Mouse (Mus musculus): ENCODE measurements around the gene Zfp655. TPM values are rescaled to one million over a fixed set of nuclear protein-coding genes. Genes with fewer than 3 reads are reported as not detected.
"Not testable (repeated sequence)": the region's sequence is repeated elsewhere in the genome, so short reads cannot be mapped to it uniquely, and the experiment has no call there.

Zfp655 gene
- polyA plus RNA-seq, 1 experiment from 2014 or later: 37.2 TPM

GRCm38 (mm10) chr5:145202446-145202845 lies 29.1 kb upstream of the Zfp655 start:
- no peak overlapping the region for H3K4me2 ChIP-seq (ENCODE audit: low read depth, low read length, severe bottlenecking)
- no peak overlapping the region for H3K4me3 ChIP-seq (ENCODE audit: low read depth, low read length)
- no peaks in the 10 kb centered on the region for H3K27me3 ChIP-seq (ENCODE audit: control insufficient read depth, insufficient read depth, low read length)
- DNase-seq (ENCODE audit: low spot score) (no peak), ATAC-seq (replicated peaks; ENCODE audit: low FRiP score) (no peak)
- no peaks in the 10 kb centered on the region for H3K36me3 ChIP-seq (ENCODE audit: control insufficient read depth, insufficient read depth, low read length)
- H3K4me1 ChIP-seq (replicated peaks; ENCODE audit: control insufficient read depth, insufficient read depth, low read length): peaks cover 8% of the 10 kb centered on the region
- WGBS: 49% methylated on average over 3 of the region's 3 CpGs
- no peak overlapping the region for H3K27ac ChIP-seq (ENCODE audit: low read depth, low read length)
- H3K9ac ChIP-seq (ENCODE audit: low read length): no peak overlapping the region
- H3K9me3 ChIP-seq (ENCODE audit: control insufficient read depth, low read length): no peaks in the 10 kb centered on the region

- Histone ChIP-seq H3K27me3 (ENCODE audit: control insufficient read depth, insufficient read depth, low read length) (no peaks in the 10 kb centered on the region), H3K4me2 (ENCODE audit: low read depth, low read length, severe bottlenecking) (peak within 1 kb of the TSS; percentile 60), H3K36me3 (ENCODE audit: control insufficient read depth, insufficient read depth, low read length) (no peaks in the 10 kb centered on the region; the same call in 1 of the 2 replicates), H3K4me3 (ENCODE audit: low read depth, low read length) (peak within 1 kb of the TSS; percentile 52), H3K4me1 (replicated peaks; ENCODE audit: control insufficient read depth, insufficient read depth, low read length) (peaks cover 8% of the 10 kb centered on the region), H3K27ac (ENCODE audit: low read depth, low read length) (peak within 1 kb of the TSS; percentile 77), H3K9me3 (ENCODE audit: control insufficient read depth, low read length) (no peaks in the 10 kb centered on the region), H3K9ac (ENCODE audit: low read length) (peak within 1 kb of the TSS; percentile 70)
- peak; percentile 97 for ATAC-seq (replicated peaks; ENCODE audit: low FRiP score)
- DNase-seq (ENCODE audit: low spot score): peak; percentile 98
- under 1% methylated on average over 22 of the region's 22 CpGs for WGBS
Observed at GRCm38 (mm10) chr5:145203936-145204691, 27.4 kb upstream of the Zfp655 start, which contains the start of gene Zkscan5. Zkscan5 (plus strand) TSS chr5:145204562.

GRCm38 (mm10) chr5:145205041-145205440 lies 26.5 kb upstream of the Zfp655 start:
- peak overlapping the region; percentile 60 for H3K4me2 ChIP-seq (ENCODE audit: low read depth, low read length, severe bottlenecking)
- no peak overlapping the region for H3K27ac ChIP-seq (ENCODE audit: low read depth, low read length)
- no peaks in the 10 kb centered on the region; the same call in 1 of the 2 replicates for H3K36me3 ChIP-seq (ENCODE audit: control insufficient read depth, insufficient read depth, low read length)
- H3K4me1 ChIP-seq (replicated peaks; ENCODE audit: control insufficient read depth, insufficient read depth, low read length): peaks cover 8% of the 10 kb centered on the region
- WGBS: 23% methylated on average over 9 of the region's 9 CpGs
- H3K4me3 ChIP-seq (ENCODE audit: low read depth, low read length): peak overlapping the region; percentile 52
- no peak overlapping the region for H3K9ac ChIP-seq (ENCODE audit: low read length)
- ATAC-seq (replicated peaks; ENCODE audit: low FRiP score) (no peak), DNase-seq (ENCODE audit: low spot score) (no peak)
- H3K9me3 ChIP-seq (ENCODE audit: control insufficient read depth, low read length): no peaks in the 10 kb centered on the region
- H3K27me3 ChIP-seq (ENCODE audit: control insufficient read depth, insufficient read depth, low read length): no peaks in the 10 kb centered on the region

GRCm38 (mm10) chr5:145207385-145207784 lies 24.1 kb upstream of the Zfp655 start:
- WGBS: 95% methylated on average over 6 of the region's 6 CpGs
- no peak for DNase-seq (ENCODE audit: low spot score)
- Histone ChIP-seq H3K4me2 (ENCODE audit: low read depth, low read length, severe bottlenecking) (no peak overlapping the region), H3K4me3 (ENCODE audit: low read depth, low read length) (no peak overlapping the region), H3K36me3 (ENCODE audit: control insufficient read depth, insufficient read depth, low read length) (no peaks in the 10 kb centered on the region; the same call in 1 of the 2 replicates), H3K9ac (ENCODE audit: low read length) (no peak overlapping the region), H3K4me1 (replicated peaks; ENCODE audit: control insufficient read depth, insufficient read depth, low read length) (peaks cover 6% of the 10 kb centered on the region; the same call in 1 of the 2 replicates), H3K27ac (ENCODE audit: low read depth, low read length) (no peak overlapping the region), H3K27me3 (ENCODE audit: control insufficient read depth, insufficient read depth, low read length) (no peaks in the 10 kb centered on the region), H3K9me3 (ENCODE audit: control insufficient read depth, low read length) (no peaks in the 10 kb centered on the region)
- no peak for ATAC-seq (replicated peaks; ENCODE audit: low FRiP score)

DNA sequence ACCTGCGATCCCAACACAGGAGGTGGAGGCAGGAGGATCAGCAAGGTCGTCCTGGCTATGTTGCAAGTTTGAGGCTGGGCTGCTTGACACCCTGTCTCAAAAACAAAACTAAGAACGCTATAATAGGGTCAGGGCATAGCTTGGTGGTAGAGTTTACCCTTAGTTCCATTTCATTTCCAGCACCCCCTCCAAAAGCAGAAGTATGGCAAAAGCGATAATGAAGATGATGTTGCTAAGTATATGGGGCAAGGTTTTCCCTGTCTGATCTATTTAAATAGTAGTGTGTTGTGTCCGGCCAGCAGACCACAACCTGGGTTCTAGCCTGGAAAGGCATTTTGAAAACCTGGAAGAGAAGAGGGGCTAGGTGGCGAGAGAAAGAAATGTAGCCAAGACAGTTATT lies 23.6 kb upstream of the Zfp655 start:
- no peaks in the 10 kb centered on the region; the same call in 1 of the 2 replicates for H3K36me3 ChIP-seq (ENCODE audit: control insufficient read depth, insufficient read depth, low read length)
- H3K4me3 ChIP-seq (ENCODE audit: low read depth, low read length): no peak overlapping the region
- no peak overlapping the region for H3K9ac ChIP-seq (ENCODE audit: low read length)
- ATAC-seq (replicated peaks; ENCODE audit: low FRiP score): no peak
- 82% methylated on average over 6 of the region's 6 CpGs for WGBS
- H3K4me2 ChIP-seq (ENCODE audit: low read depth, low read length, severe bottlenecking): no peak overlapping the region
- H3K27me3 ChIP-seq (ENCODE audit: control insufficient read depth, insufficient read depth, low read length): no peaks in the 10 kb centered on the region
- no peak for DNase-seq (ENCODE audit: low spot score)
- H3K27ac ChIP-seq (ENCODE audit: low read depth, low read length): no peak overlapping the region
- peaks cover 6% of the 10 kb centered on the region; the same call in 1 of the 2 replicates for H3K4me1 ChIP-seq (replicated peaks; ENCODE audit: control insufficient read depth, insufficient read depth, low read length)
- no peaks in the 10 kb centered on the region for H3K9me3 ChIP-seq (ENCODE audit: control insufficient read depth, low read length)

GRCm38 (mm10) chr5:145208391-145208790 lies 23.1 kb upstream of the Zfp655 start:
- H3K4me1 ChIP-seq (replicated peaks; ENCODE audit: control insufficient read depth, insufficient read depth, low read length); ATAC-seq (replicated peaks; ENCODE audit: low FRiP score); H3K9ac ChIP-seq (ENCODE audit: low read length); H3K27ac ChIP-seq (ENCODE audit: low read depth, low read length); H3K9me3 ChIP-seq (ENCODE audit: control insufficient read depth, low read length); H3K36me3 ChIP-seq (ENCODE audit: control insufficient read depth, insufficient read depth, low read length); DNase-seq (ENCODE audit: low spot score); H3K4me3 ChIP-seq (ENCODE audit: low read depth, low read length); H3K27me3 ChIP-seq (ENCODE audit: control insufficient read depth, insufficient read depth, low read length); H3K4me2 ChIP-seq (ENCODE audit: low read depth, low read length, severe bottlenecking): not testable (repeated sequence)
- 46% methylated on average over 11 of the region's 11 CpGs for WGBS

DNA sequence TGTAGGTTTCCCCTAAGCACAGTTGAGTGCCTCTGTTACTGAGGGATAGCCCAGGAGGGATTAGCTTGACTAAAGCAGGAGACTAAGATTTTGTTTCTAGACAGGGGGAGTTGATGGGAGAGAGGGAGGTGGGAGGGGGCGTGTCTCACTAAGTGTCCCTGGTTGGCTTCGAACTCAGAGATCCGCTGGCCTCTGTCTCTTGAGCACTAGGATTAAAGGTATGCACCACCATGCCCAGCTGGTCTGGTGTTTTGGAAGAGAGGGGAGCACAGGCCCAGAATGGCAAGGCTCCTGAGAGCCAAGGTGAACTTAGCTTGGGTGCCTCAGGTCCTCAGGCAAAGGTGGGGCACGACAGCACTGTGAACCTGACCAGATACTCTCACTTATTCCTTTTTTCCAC lies 20.2 kb upstream of the Zfp655 start:
- Histone ChIP-seq H3K4me3 (ENCODE audit: low read depth, low read length) (no peak overlapping the region), H3K27ac (ENCODE audit: low read depth, low read length) (no peak overlapping the region), H3K9ac (ENCODE audit: low read length) (no peak overlapping the region), H3K27me3 (ENCODE audit: control insufficient read depth, insufficient read depth, low read length) (no peaks in the 10 kb centered on the region), H3K4me2 (ENCODE audit: low read depth, low read length, severe bottlenecking) (no peak overlapping the region), H3K36me3 (ENCODE audit: control insufficient read depth, insufficient read depth, low read length) (no peaks in the 10 kb centered on the region; the same call in 1 of the 2 replicates), H3K9me3 (ENCODE audit: control insufficient read depth, low read length) (no peaks in the 10 kb centered on the region), H3K4me1 (replicated peaks; ENCODE audit: control insufficient read depth, insufficient read depth, low read length) (no peaks in the 10 kb centered on the region)
- no peak for ATAC-seq (replicated peaks; ENCODE audit: low FRiP score)
- DNase-seq (ENCODE audit: low spot score): no peak
- WGBS: 98% methylated on average over 4 of the region's 4 CpGs

GRCm38 (mm10) chr5:145212216-145212615 lies 19.3 kb upstream of the Zfp655 start:
- DNase-seq (ENCODE audit: low spot score) (no peak), ATAC-seq (replicated peaks; ENCODE audit: low FRiP score) (no peak)
- H3K27me3 ChIP-seq (ENCODE audit: control insufficient read depth, insufficient read depth, low read length): no peaks in the 10 kb centered on the region
- no peaks in the 10 kb centered on the region for H3K4me1 ChIP-seq (replicated peaks; ENCODE audit: control insufficient read depth, insufficient read depth, low read length)
- H3K36me3 ChIP-seq (ENCODE audit: control insufficient read depth, insufficient read depth, low read length): no peaks in the 10 kb centered on the region; the same call in 1 of the 2 replicates
- 92% methylated on average over 4 of the region's 4 CpGs for WGBS
- no peak overlapping the region for H3K4me3 ChIP-seq (ENCODE audit: low read depth, low read length)
- H3K4me2 ChIP-seq (ENCODE audit: low read depth, low read length, severe bottlenecking): no peak overlapping the region
- no peak overlapping the region for H3K27ac ChIP-seq (ENCODE audit: low read depth, low read length)
- H3K9me3 ChIP-seq (ENCODE audit: control insufficient read depth, low read length): no peaks in the 10 kb centered on the region
- no peak overlapping the region for H3K9ac ChIP-seq (ENCODE audit: low read length)

GRCm38 (mm10) chr5:145213505-145213904 lies 18.0 kb upstream of the Zfp655 start:
- no peaks in the 10 kb centered on the region for H3K4me1 ChIP-seq (replicated peaks; ENCODE audit: control insufficient read depth, insufficient read depth, low read length)
- no peak overlapping the region for H3K27ac ChIP-seq (ENCODE audit: low read depth, low read length)
- 89% methylated on average over 3 of the region's 3 CpGs for WGBS
- ATAC-seq (replicated peaks; ENCODE audit: low FRiP score) (no peak), DNase-seq (ENCODE audit: low spot score) (no peak)
- no peak overlapping the region for H3K4me2 ChIP-seq (ENCODE audit: low read depth, low read length, severe bottlenecking)
- no peak overlapping the region for H3K4me3 ChIP-seq (ENCODE audit: low read depth, low read length)
- no peaks in the 10 kb centered on the region for H3K27me3 ChIP-seq (ENCODE audit: control insufficient read depth, insufficient read depth, low read length)
- peaks cover under 1% of the 10 kb centered on the region; the same call in 1 of the 2 replicates for H3K36me3 ChIP-seq (ENCODE audit: control insufficient read depth, insufficient read depth, low read length)
- H3K9me3 ChIP-seq (ENCODE audit: control insufficient read depth, low read length): no peaks in the 10 kb centered on the region
- no peak overlapping the region for H3K9ac ChIP-seq (ENCODE audit: low read length)
